Mouse (Mus musculus) heart, embryonic 10.5 days (tissue): Measurements from ENCODE around the gene App. TPM values are rescaled to one million over a fixed set of nuclear protein-coding genes. Genes with fewer than 3 reads are reported as not detected.

Source experiments
- DNase-seq: peaks from one replicate; pipeline ENCODE4 v3.0.0-alpha.2; 2017; ENCODE audit warnings: low spot score
- H3K27ac ChIP-seq: fragments of 300-500 bp; sonication (generic); 2 replicates; pipeline ENCODE4 v1.5.1; 2016; ENCODE audit warnings: mild to moderate bottlenecking
- H3K27me3 ChIP-seq: fragments of 300-500 bp; sonication (generic); 2 replicates; pipeline ENCODE4 v1.6.1; 2016; ENCODE audit warnings: mild to moderate bottlenecking; ENCODE audit not compliant: poor library complexity, insufficient read depth, severe bottlenecking
- H3K36me3 ChIP-seq: fragments of 300-500 bp; sonication (generic); 2 replicates; pipeline ENCODE4 v1.6.1; 2016; ENCODE audit warnings: mild to moderate bottlenecking, moderate library complexity
- H3K4me1 ChIP-seq: fragments of 300-500 bp; sonication (generic); 2 replicates; pipeline ENCODE4 v1.6.1; 2016; ENCODE audit warnings: mild to moderate bottlenecking
- H3K4me3 ChIP-seq: fragments of 300-500 bp; sonication (generic); 2 replicates; pipeline ENCODE4 v1.5.1; 2016; ENCODE audit warnings: mild to moderate bottlenecking, moderate library complexity
- H3K9me3 ChIP-seq: fragments of 300-500 bp; sonication (generic); 2 replicates; pipeline ENCODE4 v1.6.1; 2016; ENCODE audit warnings: mild to moderate bottlenecking, moderate library complexity
- WGBS: fragments of 180-500 bp; shearing (Covaris S2); methylation state at CpG from one replicate; pipeline ENCODE4 v1.1.7; 2016; 5-methylcytosine and 5-hydroxymethylcytosine counted together
- polyA plus RNA-seq: library from polyadenylated mRNA; unstranded; fragments of >200 nt; fragmentation: Nextera tagmentation; extraction: Ambion mirVana; gene quantifications from 2 replicates; pipeline ENCODE4 v1.2.1, GENCODE M21; 2016

The App gene
- polyA plus RNA-seq, 1 experiment from 2014 or later, result 144 TPM

- no peaks in the 10 kb centered on the region for H3K9me3 ChIP-seq
- WGBS, result 63% methylated on average over 3 of the region's 3 CpGs
- H3K27me3 ChIP-seq, result no peaks in the 10 kb centered on the region
- no peak for DNase-seq
- H3K36me3 ChIP-seq, result peaks cover 49% of the 10 kb centered on the region
- 0 out of 2 replicates have a peak, but pooled peaks cover 3% of the 10 kb centered on the region for H3K4me1 ChIP-seq
- H3K27ac ChIP-seq, result no peak overlapping the region
- H3K4me3 ChIP-seq, result no peak overlapping the region
These were observed 150.5 kb downstream of the App start for GRCm38 (mm10) chr16:85023106-85023505.

- Histone ChIP-seq H3K4me1 (0 out of 2 replicates have a peak, but pooled peaks cover 3% of the 10 kb centered on the region), H3K27ac (no peak overlapping the region), H3K27me3 (no peaks in the 10 kb centered on the region), H3K4me3 (no peak overlapping the region), H3K9me3 (no peaks in the 10 kb centered on the region), H3K36me3 (peaks cover 30% of the 10 kb centered on the region)
- WGBS, result 90% methylated on average over 9 of the region's 9 CpGs
- no peak for DNase-seq
These were observed 152.8 kb downstream of the App start for GRCm38 (mm10) chr16:85020696-85021323.

GRCm38 (mm10) chr16:85019273-85019672 is 154.3 kb downstream of the App start:
- Histone ChIP-seq H3K4me3 (no peak overlapping the region), H3K36me3 (peaks cover 27% of the 10 kb centered on the region), H3K9me3 (no peaks in the 10 kb centered on the region), H3K4me1 (0 out of 2 replicates have a peak, but pooled peaks cover 3% of the 10 kb centered on the region), H3K27me3 (no peaks in the 10 kb centered on the region), H3K27ac (no peak overlapping the region)
- WGBS, result 87% methylated on average over 5 of the region's 5 CpGs
- no peak for DNase-seq

GRCm38 (mm10) chr16:85017845-85018244 is 155.7 kb downstream of the App start:
- Histone ChIP-seq H3K36me3 (peaks cover 28% of the 10 kb centered on the region), H3K27ac (no peak overlapping the region), H3K4me3 (no peak overlapping the region), H3K9me3 (no peaks in the 10 kb centered on the region), H3K4me1 (0 out of 2 replicates have a peak, but pooled peaks cover 3% of the 10 kb centered on the region), H3K27me3 (no peaks in the 10 kb centered on the region)
- 58% methylated on average over 7 of the region's 7 CpGs for WGBS
- no peak for DNase-seq

- no peak overlapping the region for H3K4me3 ChIP-seq
- no peaks in the 10 kb centered on the region for H3K27me3 ChIP-seq
- 88% methylated on average over 3 of the region's 3 CpGs for WGBS
- H3K36me3 ChIP-seq, result peaks cover 60% of the 10 kb centered on the region
- no peak for DNase-seq
- no peaks in the 10 kb centered on the region for H3K4me1 ChIP-seq
- no peaks in the 10 kb centered on the region for H3K9me3 ChIP-seq
- H3K27ac ChIP-seq, result no peak overlapping the region
These were observed 160.9 kb downstream of the App start for GRCm38 (mm10) chr16:85012695-85013094.

GRCm38 (mm10) chr16:85012172-85012571 is 161.4 kb downstream of the App start:
- Histone ChIP-seq H3K27me3 (no peaks in the 10 kb centered on the region), H3K4me1 (no peaks in the 10 kb centered on the region), H3K27ac (no peak overlapping the region), H3K36me3 (peaks cover 60% of the 10 kb centered on the region), H3K4me3 (no peak overlapping the region), H3K9me3 (no peaks in the 10 kb centered on the region)
- no peak for DNase-seq
- 92% methylated on average over 5 of the region's 5 CpGs for WGBS

- no peak overlapping the region for H3K4me3 ChIP-seq
- no peaks in the 10 kb centered on the region for H3K27me3 ChIP-seq
- H3K9me3 ChIP-seq, result no peaks in the 10 kb centered on the region
- no peak overlapping the region for H3K27ac ChIP-seq
- WGBS, result 77% methylated on average over 2 of the region's 2 CpGs
- DNase-seq, result no peak
- H3K36me3 ChIP-seq, result peaks cover 60% of the 10 kb centered on the region
- no peaks in the 10 kb centered on the region for H3K4me1 ChIP-seq
These were observed 162.9 kb downstream of the App start for GRCm38 (mm10) chr16:85010651-85011050.

- Histone ChIP-seq H3K27ac (no peak overlapping the region), H3K4me1 (no peaks in the 10 kb centered on the region), H3K27me3 (no peaks in the 10 kb centered on the region), H3K36me3 (peaks cover 52% of the 10 kb centered on the region), H3K4me3 (no peak overlapping the region), H3K9me3 (no peaks in the 10 kb centered on the region)
- 60% methylated on average over 9 of the region's 9 CpGs for WGBS
- no peak for DNase-seq
These were observed 164.5 kb downstream of the App start for GRCm38 (mm10) chr16:85008866-85009645.

- WGBS, result 91% methylated on average over 5 of the region's 5 CpGs
- Histone ChIP-seq H3K27me3 (no peaks in the 10 kb centered on the region), H3K4me1 (no peaks in the 10 kb centered on the region), H3K36me3 (peaks cover 40% of the 10 kb centered on the region), H3K9me3 (no peaks in the 10 kb centered on the region), H3K27ac (no peak overlapping the region), H3K4me3 (no peak overlapping the region)
- no peak for DNase-seq
These were observed 171.5 kb downstream of the App start for GRCm38 (mm10) chr16:85001939-85002556.

GRCm38 (mm10) chr16:85000304-85000703 is 173.3 kb downstream of the App start:
- 84% methylated on average over 7 of the region's 7 CpGs for WGBS
- H3K27ac ChIP-seq, result no peak overlapping the region
- no peak for DNase-seq
- no peaks in the 10 kb centered on the region for H3K4me1 ChIP-seq
- H3K4me3 ChIP-seq, result no peak overlapping the region
- no peaks in the 10 kb centered on the region for H3K9me3 ChIP-seq
- peaks cover 40% of the 10 kb centered on the region for H3K36me3 ChIP-seq
- no peaks in the 10 kb centered on the region for H3K27me3 ChIP-seq

GRCm38 (mm10) chr16:84997551-84997950 is 176.0 kb downstream of the App start:
- no peaks in the 10 kb centered on the region for H3K27me3 ChIP-seq
- H3K4me1 ChIP-seq, result no peaks in the 10 kb centered on the region
- H3K27ac ChIP-seq, result no peak overlapping the region
- H3K4me3 ChIP-seq, result no peak overlapping the region
- peaks cover 35% of the 10 kb centered on the region for H3K36me3 ChIP-seq
- 76% methylated on average over 3 of the region's 3 CpGs for WGBS
- H3K9me3 ChIP-seq, result no peaks in the 10 kb centered on the region
- DNase-seq, result no peak

- Histone ChIP-seq H3K4me3 (no peak overlapping the region), H3K36me3 (peaks cover 23% of the 10 kb centered on the region; the same call in 1 of the 2 replicates), H3K4me1 (no peaks in the 10 kb centered on the region), H3K27ac (no peak overlapping the region), H3K9me3 (no peaks in the 10 kb centered on the region), H3K27me3 (no peaks in the 10 kb centered on the region)
- 59% methylated on average over 6 of the region's 6 CpGs for WGBS
- DNase-seq, result no peak
These were observed 178.1 kb downstream of the App start for GRCm38 (mm10) chr16:84995441-84995867.

- peaks cover 24% of the 10 kb centered on the region for H3K36me3 ChIP-seq
- no peak overlapping the region for H3K4me3 ChIP-seq
- no peaks in the 10 kb centered on the region for H3K9me3 ChIP-seq
- no peaks in the 10 kb centered on the region for H3K27me3 ChIP-seq
- peaks cover 4% of the 10 kb centered on the region; the same call in 1 of the 2 replicates for H3K4me1 ChIP-seq
- no peak overlapping the region for H3K27ac ChIP-seq
- WGBS, result 82% methylated on average over 7 of the region's 7 CpGs
- DNase-seq, result no peak
These were observed 180.7 kb downstream of the App start for GRCm38 (mm10) chr16:84992888-84993287.
